Mouse (Mus musculus): Measurements from ENCODE around the gene Polr2e. TPM values are rescaled to one million over a fixed set of nuclear protein-coding genes. Genes with fewer than 3 reads are reported as not detected.

Polr2e gene
- polyA plus RNA-seq, 1 experiment from 2014 or later, result 174 TPM

GRCm38 (mm10) chr10:80053831-80054815 lies 14.5 kb upstream of the Polr2e start:
- WGBS, result under 1% methylated on average over 75 of the region's 77 CpGs
- Histone ChIP-seq H3K4me1 (ENCODE audit: control insufficient read depth, insufficient read depth, low read length) (peaks cover 31% of the 10 kb centered on the region), H3K4me2 (ENCODE audit: low read depth, low read length) (peak overlapping the region; percentile 80), H3K9ac (ENCODE audit: low read length) (peak overlapping the region; percentile 98), H3K9me3 (replicated peaks; ENCODE audit: control insufficient read depth, low read length) (no peaks in the 10 kb centered on the region), H3K27ac (ENCODE audit: low read length) (peak overlapping the region; percentile 98), H3K27me3 (ENCODE audit: control insufficient read depth, insufficient read depth, low read length) (no peaks in the 10 kb centered on the region), H3K36me3 (ENCODE audit: control insufficient read depth, insufficient read depth, low read length) (peaks cover 13% of the 10 kb centered on the region), H3K4me3 (replicated peaks; ENCODE audit: low read length) (peak overlapping the region; percentile 85)
- ATAC-seq (ENCODE audit: insufficient read depth, low FRiP score), result peak; percentile 34; the same call in 1 of the 2 replicates

DNA sequence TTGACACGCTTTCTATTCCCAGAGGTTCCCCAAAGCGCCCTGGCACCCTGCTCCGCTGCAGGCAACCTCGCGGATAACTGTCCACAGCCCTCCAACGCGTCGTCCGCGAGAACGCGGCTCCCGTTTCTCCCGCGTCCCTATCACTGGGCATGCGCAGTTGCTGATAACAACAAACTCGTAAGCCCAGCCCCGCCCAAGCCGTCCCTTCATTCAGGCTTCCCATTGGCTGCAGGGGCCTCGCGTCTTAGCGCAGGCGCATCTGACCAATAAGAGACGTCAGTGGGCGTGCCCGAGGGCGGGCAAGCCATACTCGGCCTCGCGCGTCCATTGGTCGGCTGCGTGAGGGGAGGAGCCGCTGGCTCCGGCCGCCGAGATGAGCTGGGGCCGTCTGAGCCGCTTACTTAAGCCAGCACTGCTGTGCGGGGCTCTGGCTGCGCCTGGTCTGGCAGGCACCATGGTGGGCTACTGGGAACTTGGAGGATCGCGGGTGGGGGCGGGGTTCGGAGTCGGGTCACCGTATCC lies 13.7 kb upstream of the Polr2e start:
- peak overlapping the region; percentile 80 for H3K4me2 ChIP-seq (ENCODE audit: low read depth, low read length)
- peaks cover 35% of the 10 kb centered on the region for H3K4me1 ChIP-seq (ENCODE audit: control insufficient read depth, insufficient read depth, low read length)
- H3K36me3 ChIP-seq (ENCODE audit: control insufficient read depth, insufficient read depth, low read length), result peaks cover 13% of the 10 kb centered on the region
- peak; percentile 96 for ATAC-seq (ENCODE audit: insufficient read depth, low FRiP score)
- WGBS, result under 1% methylated on average over 47 of the region's 47 CpGs
- peak overlapping the region; percentile 85 for H3K4me3 ChIP-seq (replicated peaks; ENCODE audit: low read length)
- peak overlapping the region; percentile 98 for H3K27ac ChIP-seq (ENCODE audit: low read length)
- H3K9ac ChIP-seq (ENCODE audit: low read length), result peak overlapping the region; percentile 98
- no peaks in the 10 kb centered on the region for H3K9me3 ChIP-seq (replicated peaks; ENCODE audit: control insufficient read depth, low read length)
- H3K27me3 ChIP-seq (ENCODE audit: control insufficient read depth, insufficient read depth, low read length), result no peaks in the 10 kb centered on the region

GRCm38 (mm10) chr10:80052374-80052764 lies 12.8 kb upstream of the Polr2e start:
- H3K4me1 ChIP-seq (ENCODE audit: control insufficient read depth, insufficient read depth, low read length), result peaks cover 40% of the 10 kb centered on the region
- peak overlapping the region; percentile 50; the same call in 1 of the 2 replicates for H3K9ac ChIP-seq (ENCODE audit: low read length)
- no peaks in the 10 kb centered on the region for H3K27me3 ChIP-seq (ENCODE audit: control insufficient read depth, insufficient read depth, low read length)
- no peak overlapping the region for H3K4me3 ChIP-seq (replicated peaks; ENCODE audit: low read length)
- WGBS, result 84% methylated on average over 5 of the region's 5 CpGs
- peaks cover 6% of the 10 kb centered on the region; the same call in 1 of the 2 replicates for H3K36me3 ChIP-seq (ENCODE audit: control insufficient read depth, insufficient read depth, low read length)
- ATAC-seq (ENCODE audit: insufficient read depth, low FRiP score), result no peak
- peak overlapping the region; percentile 76 for H3K27ac ChIP-seq (ENCODE audit: low read length)
- no peaks in the 10 kb centered on the region for H3K9me3 ChIP-seq (replicated peaks; ENCODE audit: control insufficient read depth, low read length)
- no peak overlapping the region for H3K4me2 ChIP-seq (ENCODE audit: low read depth, low read length)

GRCm38 (mm10) chr10:80051618-80052373 lies 12.2 kb upstream of the Polr2e start:
- H3K4me1 ChIP-seq (ENCODE audit: control insufficient read depth, insufficient read depth, low read length), result peaks cover 40% of the 10 kb centered on the region
- no peak for ATAC-seq (ENCODE audit: insufficient read depth, low FRiP score)
- H3K27me3 ChIP-seq (ENCODE audit: control insufficient read depth, insufficient read depth, low read length), result no peaks in the 10 kb centered on the region
- H3K4me3 ChIP-seq (replicated peaks; ENCODE audit: low read length), result no peak overlapping the region
- 0 out of 2 replicates have a peak overlapping the region, but pooled peaks have one; percentile 10 for H3K4me2 ChIP-seq (ENCODE audit: low read depth, low read length)
- H3K9ac ChIP-seq (ENCODE audit: low read length), result peak overlapping the region; percentile 50
- no peaks in the 10 kb centered on the region for H3K9me3 ChIP-seq (replicated peaks; ENCODE audit: control insufficient read depth, low read length)
- WGBS, result 39% methylated on average over 14 of the region's 14 CpGs
- peaks cover 6% of the 10 kb centered on the region; the same call in 1 of the 2 replicates for H3K36me3 ChIP-seq (ENCODE audit: control insufficient read depth, insufficient read depth, low read length)
- H3K27ac ChIP-seq (ENCODE audit: low read length), result peak overlapping the region; percentile 76

GRCm38 (mm10) chr10:80050885-80051617 lies 11.5 kb upstream of the Polr2e start:
- no peaks in the 10 kb centered on the region for H3K9me3 ChIP-seq (replicated peaks; ENCODE audit: control insufficient read depth, low read length)
- no peak overlapping the region for H3K4me3 ChIP-seq (replicated peaks; ENCODE audit: low read length)
- ATAC-seq (ENCODE audit: insufficient read depth, low FRiP score), result no peak
- H3K36me3 ChIP-seq (ENCODE audit: control insufficient read depth, insufficient read depth, low read length), result no peaks in the 10 kb centered on the region
- no peaks in the 10 kb centered on the region for H3K27me3 ChIP-seq (ENCODE audit: control insufficient read depth, insufficient read depth, low read length)
- H3K27ac ChIP-seq (ENCODE audit: low read length), result peak overlapping the region; percentile 76
- WGBS, result 32% methylated on average over 15 of the region's 15 CpGs
- no peak overlapping the region for H3K4me2 ChIP-seq (ENCODE audit: low read depth, low read length)
- peak overlapping the region; percentile 43; the same call in 1 of the 2 replicates for H3K9ac ChIP-seq (ENCODE audit: low read length)
- H3K4me1 ChIP-seq (ENCODE audit: control insufficient read depth, insufficient read depth, low read length), result peaks cover 40% of the 10 kb centered on the region

GRCm38 (mm10) chr10:80050244-80050643 lies 10.6 kb upstream of the Polr2e start:
- H3K4me1 ChIP-seq (ENCODE audit: control insufficient read depth, insufficient read depth, low read length), result peaks cover 32% of the 10 kb centered on the region
- no peaks in the 10 kb centered on the region for H3K9me3 ChIP-seq (replicated peaks; ENCODE audit: control insufficient read depth, low read length)
- no peaks in the 10 kb centered on the region for H3K36me3 ChIP-seq (ENCODE audit: control insufficient read depth, insufficient read depth, low read length)
- no peak overlapping the region for H3K4me3 ChIP-seq (replicated peaks; ENCODE audit: low read length)
- H3K27me3 ChIP-seq (ENCODE audit: control insufficient read depth, insufficient read depth, low read length), result no peaks in the 10 kb centered on the region
- no peak for ATAC-seq (ENCODE audit: insufficient read depth, low FRiP score)
- H3K9ac ChIP-seq (ENCODE audit: low read length), result peak overlapping the region; percentile 43; the same call in 1 of the 2 replicates
- H3K4me2 ChIP-seq (ENCODE audit: low read depth, low read length), result no peak overlapping the region
- 50% methylated on average over 6 of the region's 6 CpGs for WGBS
- H3K27ac ChIP-seq (ENCODE audit: low read length), result peak overlapping the region; percentile 46; the same call in 1 of the 2 replicates

- no peak overlapping the region for H3K9ac ChIP-seq (ENCODE audit: low read length)
- no peak for ATAC-seq (ENCODE audit: insufficient read depth, low FRiP score)
- H3K27me3 ChIP-seq (ENCODE audit: control insufficient read depth, insufficient read depth, low read length), result no peaks in the 10 kb centered on the region
- no peak overlapping the region for H3K4me3 ChIP-seq (replicated peaks; ENCODE audit: low read length)
- WGBS, result 42% methylated on average over 3 of the region's 3 CpGs
- H3K27ac ChIP-seq (ENCODE audit: low read length), result no peak overlapping the region; the same call in 1 of the 2 replicates
- H3K9me3 ChIP-seq (replicated peaks; ENCODE audit: control insufficient read depth, low read length), result no peaks in the 10 kb centered on the region
- peaks cover 25% of the 10 kb centered on the region for H3K4me1 ChIP-seq (ENCODE audit: control insufficient read depth, insufficient read depth, low read length)
- no peaks in the 10 kb centered on the region for H3K36me3 ChIP-seq (ENCODE audit: control insufficient read depth, insufficient read depth, low read length)
- H3K4me2 ChIP-seq (ENCODE audit: low read depth, low read length), result no peak overlapping the region
Measured at GRCm38 (mm10) chr10:80048834-80049233, 9.2 kb upstream of the Polr2e start.

DNA sequence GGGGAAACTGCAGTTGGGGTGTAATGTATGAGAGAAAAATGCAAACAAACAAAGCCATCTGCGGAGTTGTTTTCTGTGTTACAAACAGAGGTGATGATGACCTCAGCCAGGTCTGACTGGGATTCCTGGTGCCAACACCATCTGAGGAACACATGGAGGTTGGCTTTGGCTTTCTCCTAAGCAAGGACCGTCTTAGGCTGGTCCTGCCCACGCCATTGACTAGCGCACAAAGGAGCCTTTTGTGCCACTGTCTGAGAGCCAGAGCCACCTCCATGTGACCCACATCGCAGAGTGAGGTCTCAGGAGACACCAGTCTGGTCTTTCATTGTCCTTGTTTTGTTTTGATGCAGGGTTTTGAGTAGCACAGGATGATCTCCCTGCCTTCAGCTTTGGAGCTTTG lies 8.8 kb upstream of the Polr2e start:
- Histone ChIP-seq H3K9ac (ENCODE audit: low read length) (no peak overlapping the region; the same call in 1 of the 2 replicates), H3K36me3 (ENCODE audit: control insufficient read depth, insufficient read depth, low read length) (no peaks in the 10 kb centered on the region), H3K4me1 (ENCODE audit: control insufficient read depth, insufficient read depth, low read length) (peaks cover 25% of the 10 kb centered on the region), H3K9me3 (replicated peaks; ENCODE audit: control insufficient read depth, low read length) (no peaks in the 10 kb centered on the region), H3K4me3 (replicated peaks; ENCODE audit: low read length) (no peak overlapping the region), H3K27ac (ENCODE audit: low read length) (peak overlapping the region; percentile 49; the same call in 1 of the 2 replicates), H3K27me3 (ENCODE audit: control insufficient read depth, insufficient read depth, low read length) (no peaks in the 10 kb centered on the region), H3K4me2 (ENCODE audit: low read depth, low read length) (no peak overlapping the region)
- 29% methylated on average over 5 of the region's 5 CpGs for WGBS
- no peak for ATAC-seq (ENCODE audit: insufficient read depth, low FRiP score)

All from stomach, embryonic 16.5 days (tissue).